Mouse (Mus musculus) liver, embryonic 11.5 days (tissue): ENCODE data around the gene Plscr3. TPM values are rescaled to one million over a fixed set of nuclear protein-coding genes. Genes with fewer than 3 reads are reported as not detected.

Experiments used
- ATAC-seq: fragments of 200-750 bp; cut with Nextera tagmentation; replicated peaks from 2 replicates; pipeline ENCODE4 v1.8.0; 2017; ENCODE audit warnings: moderate number of reproducible peaks, mild to moderate bottlenecking, moderate TSS enrichment, moderate library complexity; ENCODE audit not compliant: low FRiP score
- DNase-seq: peaks from one replicate; pipeline ENCODE4 v3.0.0-alpha.2; 2017; ENCODE audit warnings: low spot score
- H3K27ac ChIP-seq: fragments of 300-500 bp; sonication (generic); 2 replicates; pipeline ENCODE4 v1.5.1; 2014; ENCODE audit warnings: mild to moderate bottlenecking, low read depth, low read length, control low read depth
- H3K27me3 ChIP-seq: fragments of 300-500 bp; sonication (generic); replicated peaks from 2 replicates; pipeline ENCODE4 v1.6.1; 2014; ENCODE audit warnings: low read length, mixed read lengths; ENCODE audit not compliant: control insufficient read depth, insufficient read depth
- H3K36me3 ChIP-seq: fragments of 300-500 bp; sonication (generic); 2 replicates; pipeline ENCODE4 v1.6.1; 2014; ENCODE audit warnings: mild to moderate bottlenecking, low read length, moderate library complexity, mixed read lengths; ENCODE audit not compliant: control insufficient read depth, insufficient read depth
- H3K4me1 ChIP-seq: fragments of 300-500 bp; sonication (generic); replicated peaks from 2 replicates; pipeline ENCODE4 v1.6.1; 2014; ENCODE audit warnings: low read length, mixed read lengths; ENCODE audit not compliant: control insufficient read depth, insufficient read depth
- H3K4me2 ChIP-seq: fragments of 300-500 bp; sonication (generic); 2 replicates; pipeline ENCODE4 v1.6.1; 2014; ENCODE audit warnings: mild to moderate bottlenecking, control low read depth, moderate library complexity
- H3K4me3 ChIP-seq: fragments of 300-500 bp; sonication (generic); 2 replicates; pipeline ENCODE4 v1.5.1; 2014; ENCODE audit warnings: low read depth, low read length, control low read depth
- H3K9ac ChIP-seq: fragments of 300-500 bp; sonication (generic); 2 replicates; pipeline ENCODE4 v1.6.1; 2014; ENCODE audit warnings: low read depth, low read length, control low read depth
- H3K9me3 ChIP-seq: fragments of 300-500 bp; sonication (generic); 2 replicates; pipeline ENCODE4 v1.6.1; 2016; ENCODE audit warnings: low read length, inconsistent platforms, mixed read lengths; ENCODE audit not compliant: control insufficient read depth
- WGBS: fragments of 180-500 bp; shearing (Covaris S2); extraction: QIAGEN DNeasy Blood & Tissue Kit; methylation state at CpG from one replicate; pipeline ENCODE4 v1.1.7; 2014; 5-methylcytosine and 5-hydroxymethylcytosine counted together
- polyA plus RNA-seq: library from polyadenylated mRNA; unstranded; fragments of >200 nt; fragmentation: Nextera tagmentation; extraction: Ambion mirVana; gene quantifications from 2 replicates; pipeline ENCODE4 v1.2.1, GENCODE M21; 2014

The Plscr3 gene
- polyA plus RNA-seq, 1 experiment from 2014 or later: 63.5 TPM

DNA sequence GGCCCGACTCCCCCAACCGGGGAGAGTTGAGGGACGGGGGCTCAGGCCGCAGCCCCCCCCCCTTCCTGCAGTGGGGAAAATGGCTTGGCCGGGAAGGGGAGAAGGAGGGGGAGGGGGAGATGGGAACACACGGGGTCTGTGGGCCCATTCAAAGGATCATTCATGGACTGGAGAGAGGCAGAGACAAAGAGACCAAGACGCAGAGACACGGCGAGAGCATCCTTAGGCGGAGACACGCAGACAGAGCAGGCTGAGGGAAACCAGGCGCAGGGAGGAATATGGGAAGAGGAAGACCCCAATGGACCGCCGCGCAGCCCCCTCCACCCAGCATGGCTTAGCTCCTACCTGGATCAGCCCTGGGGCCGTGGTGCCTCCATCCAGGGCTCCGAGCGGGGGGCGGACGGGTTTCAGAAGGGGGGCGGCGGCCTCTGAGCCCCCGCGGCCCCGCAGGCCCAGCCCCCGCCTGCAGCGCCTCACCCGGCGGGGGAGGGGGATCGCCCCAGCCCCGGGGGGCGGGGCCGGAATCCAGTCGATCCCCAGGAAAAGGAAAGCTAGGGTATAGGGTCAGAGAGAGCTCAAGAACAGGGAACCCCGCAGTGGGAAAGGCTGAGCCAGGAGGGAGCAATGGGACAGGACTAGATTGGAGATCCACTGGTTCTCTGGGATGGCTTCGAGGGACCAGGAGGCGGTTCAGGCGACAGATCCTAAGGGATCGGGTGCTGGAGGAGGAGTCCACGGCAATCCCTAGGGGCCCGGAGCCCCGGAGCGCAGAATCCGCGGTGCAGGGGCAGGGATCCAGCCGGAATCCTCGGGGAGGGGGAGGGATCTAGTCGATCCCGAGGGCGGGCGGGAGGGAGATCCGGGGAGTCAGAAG is 9.2 kb upstream of the Plscr3 start:
- Histone ChIP-seq H3K4me2 (peak overlapping the region; percentile 96), H3K9ac (peak overlapping the region; percentile 61), H3K4me3 (peak overlapping the region; percentile 76), H3K36me3 (no peaks in the 10 kb centered on the region; the same call in 1 of the 2 replicates), H3K9me3 (no peaks in the 10 kb centered on the region), H3K27ac (peak overlapping the region; percentile 62), H3K27me3 (peaks cover 40% of the 10 kb centered on the region), H3K4me1 (peaks cover 40% of the 10 kb centered on the region)
- no peak for ATAC-seq
- 3% methylated on average over 49 of the region's 52 CpGs for WGBS
- peak; percentile 63 for DNase-seq

DNA sequence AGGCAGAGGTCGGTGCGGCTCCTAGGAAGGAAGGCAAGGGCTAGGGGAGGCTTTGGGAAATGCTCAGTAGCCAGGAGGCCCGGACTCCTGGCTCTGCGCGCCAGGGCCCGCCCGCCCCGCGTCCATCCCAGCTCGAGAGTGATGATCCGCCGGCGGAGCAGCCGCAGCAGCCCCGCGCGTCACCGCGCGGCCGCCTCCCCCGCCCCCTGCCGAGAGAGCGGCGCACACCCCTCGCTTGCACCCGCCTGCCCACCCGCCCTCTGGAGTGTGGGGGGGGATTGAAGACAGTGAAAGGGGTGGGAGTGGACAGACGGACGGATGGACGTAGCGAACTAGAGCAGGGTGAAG is 8.6 kb upstream of the Plscr3 start, which contains the start of gene Nlgn2:
Gene Nlgn2 (minus strand): TSS at position 181 of the 348 bp plus-strand sequence.
- WGBS: 0% methylated on average over 32 of the region's 32 CpGs

DNA sequence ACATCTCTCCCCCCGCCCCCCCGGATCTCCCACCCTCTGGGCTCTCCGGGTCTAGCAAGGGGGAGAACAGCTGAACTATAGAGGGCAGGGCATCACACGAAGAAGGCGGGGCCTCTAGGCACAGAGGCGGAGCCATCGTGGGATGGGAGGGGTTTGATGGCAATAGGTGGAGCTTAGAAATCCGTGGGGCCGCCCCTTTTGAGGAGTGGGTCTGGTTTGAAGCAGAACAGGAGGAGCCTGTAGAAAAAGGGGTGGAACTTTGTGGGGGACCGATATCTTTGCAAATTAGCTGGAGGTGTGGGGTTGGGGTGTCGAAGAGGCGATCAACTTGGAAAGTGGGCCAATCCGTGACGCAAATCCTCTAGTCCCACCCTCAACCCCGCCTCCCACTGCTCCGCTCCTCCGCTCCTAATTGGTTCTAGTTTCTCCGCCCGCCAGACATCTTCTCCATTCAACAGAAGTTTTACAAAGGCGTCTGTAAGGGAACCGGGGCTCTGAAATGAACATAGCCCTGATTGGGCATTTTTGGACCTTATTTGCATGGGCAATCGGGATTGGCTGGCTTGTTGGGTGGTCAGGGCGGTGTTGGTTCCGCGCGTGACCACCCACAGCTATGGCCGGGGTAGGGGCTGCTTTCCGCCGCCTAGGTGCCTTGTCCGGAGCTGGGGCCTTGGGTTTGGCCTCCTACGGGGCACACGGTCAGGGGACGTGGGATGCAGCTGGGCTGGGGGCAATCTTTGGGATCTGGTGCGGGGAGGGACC is 8.0 kb upstream of the Plscr3 start, which contains the start of gene Tmem256:
Gene Tmem256 (plus strand): TSS at position 563 of the 762 bp plus-strand sequence.
- H3K4me2 ChIP-seq: peak within 1 kb of the TSS; percentile 96
- H3K4me1 ChIP-seq: peaks cover 43% of the 10 kb centered on the region
- WGBS: under 1% methylated on average over 34 of the region's 34 CpGs

More for the DNA sequence above, 8.6 kb upstream of the Plscr3 start, which contains the start of gene Nlgn2:
- peak within 1 kb of the TSS; percentile 78 for H3K27ac ChIP-seq
- H3K9me3 ChIP-seq: no peaks in the 10 kb centered on the region
- no peaks in the 10 kb centered on the region; the same call in 1 of the 2 replicates for H3K36me3 ChIP-seq
- ATAC-seq: peak; percentile 55
- no peak for DNase-seq
- H3K4me1 ChIP-seq: peaks cover 41% of the 10 kb centered on the region
- peaks cover 40% of the 10 kb centered on the region for H3K27me3 ChIP-seq
- peak within 1 kb of the TSS; percentile 96 for H3K4me2 ChIP-seq
- H3K4me3 ChIP-seq: peak within 1 kb of the TSS; percentile 76
- H3K9ac ChIP-seq: peak within 1 kb of the TSS; percentile 80

DNA sequence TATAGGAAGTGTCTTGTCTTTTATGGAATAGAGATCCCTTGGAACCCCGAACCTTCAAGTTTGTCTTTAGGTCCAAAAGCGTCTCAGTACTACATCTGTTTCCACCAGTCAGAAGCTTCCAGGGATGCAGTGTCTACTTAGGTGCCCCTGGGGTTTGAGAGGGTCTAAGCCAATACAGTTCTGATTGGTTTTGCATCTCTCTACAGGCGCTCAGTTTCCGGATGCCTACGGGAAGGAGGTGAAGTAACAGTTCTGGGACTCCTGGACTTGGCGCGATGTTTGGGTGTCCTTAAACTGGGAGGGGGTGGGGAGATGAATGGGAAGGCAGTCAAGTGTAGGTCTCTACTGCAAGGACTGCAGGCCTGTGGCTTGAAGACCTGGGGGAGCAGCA is 7.5 kb upstream of the Plscr3 start:
- Histone ChIP-seq H3K4me1 (peaks cover 41% of the 10 kb centered on the region), H3K36me3 (no peaks in the 10 kb centered on the region; the same call in 1 of the 2 replicates), H3K9me3 (no peaks in the 10 kb centered on the region), H3K27me3 (peaks cover 33% of the 10 kb centered on the region), H3K4me3 (peak overlapping the region; percentile 76), H3K27ac (peak overlapping the region; percentile 78), H3K9ac (peak overlapping the region; percentile 80), H3K4me2 (peak overlapping the region; percentile 96)
- 0% methylated on average over 7 of the region's 7 CpGs for WGBS
- ATAC-seq (peak; percentile 3; the same call in 1 of the 2 replicates), DNase-seq (no peak)

More for the DNA sequence above, 8.0 kb upstream of the Plscr3 start, which contains the start of gene Tmem256:
- H3K27ac ChIP-seq: peak within 1 kb of the TSS; percentile 78
- H3K9ac ChIP-seq: peak within 1 kb of the TSS; percentile 80
- peak within 1 kb of the TSS; percentile 76 for H3K4me3 ChIP-seq
- peaks cover 39% of the 10 kb centered on the region for H3K27me3 ChIP-seq
- ATAC-seq (peak; percentile 89), DNase-seq (peak; percentile 95)
- no peaks in the 10 kb centered on the region for H3K9me3 ChIP-seq
- no peaks in the 10 kb centered on the region; the same call in 1 of the 2 replicates for H3K36me3 ChIP-seq

DNA sequence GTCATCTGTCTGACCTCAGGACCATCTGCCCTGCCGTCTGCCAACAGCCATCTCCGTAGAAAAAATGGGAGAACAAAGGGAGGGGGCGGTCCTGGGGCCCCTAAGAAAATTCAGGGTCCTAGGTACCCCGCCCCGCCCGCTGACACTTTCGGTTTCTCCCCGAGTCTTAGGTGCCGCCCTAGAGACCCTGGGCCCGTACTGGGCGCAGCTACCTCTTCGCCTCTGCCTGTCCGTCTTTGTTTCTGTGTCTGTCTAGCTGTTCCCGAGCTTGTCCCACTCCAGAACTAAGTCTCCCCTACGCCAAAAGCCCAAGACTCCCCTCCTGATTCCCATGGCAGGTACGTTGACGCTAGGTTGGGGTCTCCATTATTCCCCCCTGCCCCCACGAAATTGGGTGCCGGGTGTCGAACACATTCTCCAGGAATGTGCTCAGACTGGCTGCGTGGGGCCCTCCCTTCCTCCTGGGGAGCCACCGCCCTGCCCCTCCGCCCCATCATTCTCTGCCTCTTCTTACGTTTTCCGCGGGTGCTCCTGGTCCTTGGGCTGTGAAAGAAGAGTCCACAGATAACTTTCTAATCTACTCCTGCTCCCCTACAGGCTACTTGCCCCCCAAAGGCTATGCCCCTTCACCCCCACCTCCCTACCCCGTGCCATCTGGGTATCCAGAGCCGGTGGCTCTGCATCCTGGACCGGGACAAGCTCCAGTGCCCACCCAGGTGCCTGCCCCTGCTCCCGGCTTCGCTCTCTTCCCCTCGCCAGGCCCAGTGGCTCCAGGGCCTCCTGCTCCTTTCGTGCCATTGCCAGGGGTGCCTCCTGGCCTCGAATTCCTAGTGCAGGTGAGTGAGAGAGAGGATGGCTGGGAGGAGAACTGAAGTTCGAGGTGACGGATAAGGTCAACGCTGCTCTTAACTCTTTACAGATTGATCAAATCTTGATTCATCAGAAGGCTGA is 837 bp downstream of the Plscr3 start:
- Histone ChIP-seq H3K27me3 (no peaks in the 10 kb centered on the region), H3K4me1 (peaks cover 37% of the 10 kb centered on the region), H3K4me2 (peak overlapping the region; percentile 76), H3K9me3 (no peaks in the 10 kb centered on the region), H3K9ac (peak overlapping the region; percentile 72), H3K36me3 (peaks cover 24% of the 10 kb centered on the region), H3K27ac (peak overlapping the region; percentile 95), H3K4me3 (peak overlapping the region; percentile 74)
- 13% methylated on average over 37 of the region's 37 CpGs for WGBS
- no peak for DNase-seq
- ATAC-seq: peak; percentile 56

DNA sequence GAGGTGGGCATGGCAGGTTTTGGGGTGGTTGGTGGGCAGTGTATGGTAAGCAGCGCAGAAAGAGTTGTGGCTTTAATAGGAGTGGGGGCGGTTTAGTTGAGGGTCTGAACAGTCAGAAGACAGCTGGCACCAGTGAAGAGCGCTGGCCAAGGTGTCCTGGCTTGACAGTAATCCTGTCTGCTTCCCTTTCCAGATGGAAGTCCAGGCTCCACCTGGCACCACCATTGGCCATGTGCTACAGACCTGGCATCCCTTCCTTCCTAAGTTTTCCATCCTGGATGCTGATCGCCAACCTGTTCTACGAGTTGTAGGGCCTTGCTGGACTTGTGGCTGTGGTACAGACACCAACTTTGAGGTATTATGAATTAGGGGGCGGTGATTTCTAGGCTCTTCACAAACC is 1.8 kb downstream of the Plscr3 start:
- Histone ChIP-seq H3K36me3 (peaks cover 24% of the 10 kb centered on the region), H3K27ac (no peak overlapping the region), H3K4me3 (peak overlapping the region; percentile 74; the same call in 1 of the 2 replicates), H3K4me1 (peaks cover 43% of the 10 kb centered on the region), H3K27me3 (no peaks in the 10 kb centered on the region), H3K9ac (no peak overlapping the region), H3K4me2 (peak overlapping the region; percentile 76), H3K9me3 (no peaks in the 10 kb centered on the region)
- ATAC-seq (no peak), DNase-seq (no peak)
- WGBS: 95% methylated on average over 6 of the region's 6 CpGs

DNA sequence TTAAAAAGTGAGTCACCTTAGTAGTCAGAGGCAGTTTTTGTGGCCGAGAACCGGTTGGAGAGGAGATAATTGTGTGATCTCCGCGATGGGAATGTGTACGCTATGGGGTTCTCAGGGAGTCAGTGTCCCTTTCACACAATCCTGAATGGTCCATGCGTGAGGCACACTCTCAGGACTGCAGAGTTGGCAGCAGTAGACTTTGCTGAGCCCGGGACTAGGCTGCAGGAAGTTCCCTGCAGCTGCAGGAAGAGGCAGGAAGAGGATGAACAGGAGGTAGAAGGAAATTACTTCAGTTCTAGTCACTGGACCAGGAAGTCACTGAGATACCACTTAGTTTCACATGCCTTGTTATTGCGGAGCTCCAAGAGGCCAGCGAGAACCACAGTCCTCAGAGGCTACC is 3.0 kb downstream of the Plscr3 start:
- H3K36me3 ChIP-seq: peaks cover 24% of the 10 kb centered on the region
- ATAC-seq (no peak), DNase-seq (no peak)
- peak overlapping the region; percentile 15; the same call in 1 of the 2 replicates for H3K4me2 ChIP-seq
- H3K4me3 ChIP-seq: no peak overlapping the region
- no peak overlapping the region for H3K9ac ChIP-seq
- H3K9me3 ChIP-seq: no peaks in the 10 kb centered on the region
- peaks cover 51% of the 10 kb centered on the region for H3K4me1 ChIP-seq
- WGBS: 78% methylated on average over 9 of the region's 9 CpGs
- no peaks in the 10 kb centered on the region for H3K27me3 ChIP-seq
- H3K27ac ChIP-seq: peak overlapping the region; percentile 16; the same call in 1 of the 2 replicates
